Mouse (Mus musculus) neural tube, embryonic 15.5 days (tissue): ENCODE data around the gene Gm6592. TPM values are rescaled to one million over a fixed set of nuclear protein-coding genes. Genes with fewer than 3 reads are reported as not detected.
"Not testable (repeated sequence)": the region's sequence is repeated elsewhere in the genome, so short reads cannot be mapped to it uniquely, and the experiment has no call there.

ENCODE experiments used
- ATAC-seq: fragments of 200-750 bp; cut with Nextera tagmentation; 2 replicates; pipeline ENCODE4 v1.8.0; 2017; ENCODE audit warnings: mild to moderate bottlenecking, moderate TSS enrichment, moderate library complexity; ENCODE audit not compliant: low FRiP score
- H3K27ac ChIP-seq: fragments of 300-500 bp; sonication (generic); replicated peaks from 2 replicates; pipeline ENCODE4 v1.5.1; 2015; ENCODE audit warnings: mild to moderate bottlenecking, inconsistent platforms
- H3K27me3 ChIP-seq: fragments of 300-500 bp; sonication (generic); replicated peaks from 2 replicates; pipeline ENCODE4 v1.6.1; 2015; ENCODE audit warnings: inconsistent platforms
- H3K36me3 ChIP-seq: fragments of 300-500 bp; sonication (generic); 2 replicates; pipeline ENCODE4 v1.6.1; 2015; ENCODE audit warnings: inconsistent platforms
- H3K4me1 ChIP-seq: fragments of 300-500 bp; sonication (generic); 2 replicates; pipeline ENCODE4 v1.6.1; 2015; ENCODE audit warnings: inconsistent platforms
- H3K4me2 ChIP-seq: fragments of 300-500 bp; sonication (generic); 2 replicates; pipeline ENCODE4 v1.6.1; 2015; ENCODE audit warnings: inconsistent platforms, mild to moderate bottlenecking, moderate library complexity
- H3K4me3 ChIP-seq: fragments of 300-500 bp; sonication (generic); replicated peaks from 2 replicates; pipeline ENCODE4 v1.5.1; 2015; ENCODE audit warnings: mild to moderate bottlenecking, inconsistent platforms
- H3K9ac ChIP-seq: fragments of 300-500 bp; sonication (generic); replicated peaks from 2 replicates; pipeline ENCODE4 v1.6.1; 2015; ENCODE audit warnings: mild to moderate bottlenecking, inconsistent platforms
- H3K9me3 ChIP-seq: fragments of 300-500 bp; sonication (generic); replicated peaks from 2 replicates; pipeline ENCODE4 v1.6.1; 2016; ENCODE audit warnings: inconsistent platforms
- WGBS: fragments of 180-500 bp; shearing (Covaris S2); methylation state at CpG from one replicate; pipeline ENCODE4 v1.1.7; 2015; ENCODE audit warnings: mixed read lengths; 5-methylcytosine and 5-hydroxymethylcytosine counted together
- polyA plus RNA-seq: library from polyadenylated mRNA; unstranded; fragments of >200 nt; fragmentation: Nextera tagmentation; extraction: Ambion mirVana; gene quantifications from 2 replicates; pipeline ENCODE4 v1.2.1, GENCODE M21; 2015

The Gm6592 gene
- not detected in 2 replicates for polyA plus RNA-seq

- Histone ChIP-seq H3K4me2 (no peak within 1 kb of the TSS), H3K9me3 (no peaks in the 10 kb centered on the region), H3K36me3 (no peaks in the 10 kb centered on the region), H3K4me3 (no peak within 1 kb of the TSS), H3K27ac (no peak within 1 kb of the TSS), H3K9ac (no peak within 1 kb of the TSS), H3K4me1 (no peaks in the 10 kb centered on the region), H3K27me3 (no peaks in the 10 kb centered on the region)
- WGBS = 66% methylated on average over 1 of the region's 1 CpGs
- ATAC-seq = no peak
Measured at GRCm38 (mm10) chrX:8843694-8844093, at the start of gene Gm6592. Gene Gm6592, plus strand, starts transcription at chrX:8843994.

DNA sequence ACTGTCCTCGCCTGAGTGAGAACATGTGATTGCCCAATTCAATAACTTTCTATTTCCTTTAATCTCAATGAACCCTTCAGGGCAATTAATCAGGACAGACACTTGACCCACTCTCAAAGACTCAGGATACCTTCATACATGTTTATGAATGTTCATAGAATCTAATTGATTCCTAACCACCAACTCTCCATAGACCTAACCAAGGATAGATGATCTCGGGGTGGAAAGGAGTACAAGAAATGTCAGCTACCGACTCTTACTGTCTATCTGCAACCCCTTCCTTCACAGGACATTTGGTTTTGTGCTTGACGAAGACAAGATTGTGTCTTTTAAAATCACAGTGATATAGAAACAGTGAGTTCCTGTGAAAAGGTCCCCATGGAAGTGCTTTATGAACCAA lies 40.4 kb upstream of the Gm6592 start, which contains the start of gene Ssxb5:
Gene Ssxb5 (plus strand): TSS at position 301 of the 400 bp plus-strand sequence.
- not testable (repeated sequence) for ATAC-seq, H3K36me3 ChIP-seq, H3K4me3 ChIP-seq, H3K4me1 ChIP-seq, H3K9me3 ChIP-seq, H3K4me2 ChIP-seq, H3K9ac ChIP-seq, H3K27ac ChIP-seq, H3K27me3 ChIP-seq
- 83% methylated on average over 4 of the region's 4 CpGs for WGBS

DNA sequence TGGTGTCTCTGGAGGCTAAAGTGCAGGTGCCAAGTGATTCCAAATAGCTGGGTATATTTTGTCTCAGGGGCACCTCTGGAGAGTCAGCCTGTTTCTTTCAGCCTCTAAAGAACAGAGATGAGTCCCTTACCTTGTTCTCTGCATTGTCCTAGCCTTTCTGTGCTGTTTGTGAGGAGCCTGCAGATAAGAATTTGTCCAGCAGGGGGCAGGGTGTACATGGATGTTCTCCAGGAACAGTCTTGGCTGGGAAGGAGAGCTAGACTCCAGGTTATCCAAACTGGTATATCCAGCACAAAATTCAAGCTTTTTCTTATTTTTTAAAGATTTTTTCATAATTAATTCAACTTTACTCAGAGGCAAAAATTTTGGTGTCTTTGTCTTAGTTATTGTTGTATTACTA lies 11.8 kb upstream of the Gm6592 start:
- ATAC-seq = no peak
- Histone ChIP-seq H3K9me3 (no peaks in the 10 kb centered on the region), H3K4me3 (no peak overlapping the region), H3K27me3 (no peaks in the 10 kb centered on the region), H3K4me2 (no peak overlapping the region), H3K9ac (no peak overlapping the region), H3K27ac (no peak overlapping the region), H3K36me3 (no peaks in the 10 kb centered on the region), H3K4me1 (no peaks in the 10 kb centered on the region)

DNA sequence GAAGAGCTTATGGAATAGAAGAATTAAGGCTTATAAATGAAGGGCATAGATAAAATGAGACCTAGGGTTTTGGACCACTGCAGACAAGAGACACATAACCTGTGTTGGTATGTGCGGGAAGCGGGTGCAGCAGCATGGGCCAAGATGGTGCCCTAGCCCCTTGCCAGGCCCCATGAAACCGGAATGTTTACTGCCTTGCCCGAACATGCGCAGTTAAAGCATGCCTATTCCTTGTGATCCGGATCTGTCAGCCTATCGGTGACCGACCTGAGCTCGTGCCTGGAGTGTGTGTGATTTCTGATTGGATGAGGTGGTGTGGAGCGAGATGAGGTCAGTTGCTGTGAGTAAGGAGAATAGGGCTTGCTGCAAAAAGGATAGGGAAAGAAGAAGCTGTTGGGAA lies 8.7 kb downstream of the Gm6592 start:
- 94% methylated on average over 10 of the region's 10 CpGs for WGBS
- Histone ChIP-seq H3K27me3 (no peaks in the 10 kb centered on the region), H3K36me3 (no peaks in the 10 kb centered on the region), H3K4me1 (no peaks in the 10 kb centered on the region), H3K27ac (no peak overlapping the region), H3K9ac (no peak overlapping the region), H3K4me2 (no peak overlapping the region), H3K4me3 (no peak overlapping the region), H3K9me3 (no peaks in the 10 kb centered on the region)
- ATAC-seq = no peak

DNA sequence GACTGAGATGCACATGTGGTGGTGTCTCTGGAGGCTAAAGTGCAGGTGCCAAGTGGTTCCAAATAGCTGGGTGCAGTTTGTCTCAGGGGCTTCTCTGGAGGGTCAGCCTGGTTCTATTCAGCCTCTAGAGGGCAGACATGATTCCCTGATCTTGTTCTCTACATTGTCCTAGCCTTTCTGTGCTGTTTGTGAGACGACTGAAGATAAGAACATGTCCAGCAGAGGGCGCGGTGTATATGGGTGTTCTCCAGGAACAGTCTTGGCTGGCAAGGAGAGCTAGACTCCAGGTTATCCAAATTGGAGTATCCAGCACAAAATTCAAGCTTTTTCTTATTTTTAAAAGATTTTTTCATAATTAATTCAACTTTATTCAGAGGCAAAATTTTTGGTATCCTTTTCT lies 20.5 kb downstream of the Gm6592 start:
- not testable (repeated sequence) for H3K4me2 ChIP-seq, ATAC-seq
- 15% methylated on average over 3 of the region's 3 CpGs for WGBS

DNA sequence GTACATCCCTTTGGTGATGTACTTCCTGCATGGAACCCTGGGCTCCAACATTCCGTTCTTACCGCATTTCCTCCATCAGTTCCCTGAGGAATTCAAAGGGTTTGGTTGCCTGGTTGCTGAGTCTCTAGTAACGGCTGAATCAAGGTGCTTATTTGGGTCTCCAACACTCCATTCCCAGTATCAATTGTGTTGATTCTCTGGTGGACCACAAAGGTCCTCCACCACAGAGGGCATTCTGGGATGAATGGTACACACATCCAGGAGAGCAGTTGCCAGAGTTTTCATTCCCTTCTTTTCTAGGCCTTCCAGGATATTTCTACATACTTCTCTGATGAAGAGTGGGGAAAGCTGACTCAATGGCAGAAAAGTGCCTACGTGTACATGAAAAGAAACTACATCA lies 30.2 kb downstream of the Gm6592 start, which contains the start of gene Gm5751:
Gene Gm5751 (plus strand): TSS at position 301 of the 400 bp plus-strand sequence.
- H3K36me3 ChIP-seq, H3K4me2 ChIP-seq, H3K27ac ChIP-seq, H3K27me3 ChIP-seq, H3K9ac ChIP-seq, ATAC-seq, H3K4me3 ChIP-seq, H3K9me3 ChIP-seq, H3K4me1 ChIP-seq: not testable (repeated sequence)
- WGBS = 95% methylated on average over 4 of the region's 4 CpGs

More for the DNA sequence above, 20.5 kb downstream of the Gm6592 start:
- not testable (repeated sequence) for H3K27me3 ChIP-seq, H3K4me3 ChIP-seq, H3K36me3 ChIP-seq, H3K27ac ChIP-seq, H3K4me1 ChIP-seq, H3K9me3 ChIP-seq, H3K9ac ChIP-seq

DNA sequence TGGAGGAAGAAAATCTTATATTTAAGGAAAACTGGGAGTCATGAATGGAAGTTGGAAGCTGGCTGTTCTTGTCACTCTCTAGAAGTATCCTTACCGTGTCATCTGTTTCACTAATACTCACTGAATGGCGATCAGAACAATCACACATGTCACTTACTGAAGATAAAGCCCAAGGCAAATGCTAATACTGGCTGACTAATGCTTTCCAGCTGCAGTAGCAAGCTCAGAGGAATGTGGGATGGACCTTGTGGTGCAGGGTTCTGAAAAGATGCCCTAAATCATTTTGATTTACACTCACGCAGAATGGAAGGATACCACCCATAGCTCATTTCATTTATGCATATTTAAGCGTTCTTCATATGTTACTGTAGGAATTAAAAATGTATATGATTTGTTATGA lies 40.5 kb downstream of the Gm6592 start:
- no peaks in the 10 kb centered on the region for H3K4me1 ChIP-seq
- H3K9ac ChIP-seq = no peak overlapping the region
- no peak overlapping the region for H3K4me2 ChIP-seq
- no peaks in the 10 kb centered on the region for H3K9me3 ChIP-seq
- no peaks in the 10 kb centered on the region for H3K27me3 ChIP-seq
- no peak overlapping the region for H3K27ac ChIP-seq
- ATAC-seq = no peak
- H3K36me3 ChIP-seq = 0 out of 2 replicates have a peak, but pooled peaks cover 3% of the 10 kb centered on the region
- no peak overlapping the region for H3K4me3 ChIP-seq
- WGBS = 70% methylated on average over 4 of the region's 4 CpGs

GRCm38 (mm10) chrX:8891975-8892342 lies 48.2 kb downstream of the Gm6592 start:
- Histone ChIP-seq H3K27ac (peak overlapping the region; percentile 84; the same call in 1 of the 2 replicates), H3K36me3 (0 out of 2 replicates have a peak, but pooled peaks cover 3% of the 10 kb centered on the region), H3K9me3 (no peaks in the 10 kb centered on the region), H3K4me3 (peak overlapping the region; percentile 52), H3K27me3 (no peaks in the 10 kb centered on the region), H3K9ac (peak overlapping the region; percentile 72), H3K4me2 (peak overlapping the region; percentile 61), H3K4me1 (peaks cover 7% of the 10 kb centered on the region; the same call in 1 of the 2 replicates)
- WGBS = 37% methylated on average over 8 of the region's 9 CpGs
- peak; percentile 73 for ATAC-seq

GRCm38 (mm10) chrX:8892343-8893155 lies 48.8 kb downstream of the Gm6592 start, which contains the start of gene B630019K06Rik:
Gene B630019K06Rik, plus strand, starts transcription at chrX:8892382.
- Histone ChIP-seq H3K4me3 (peak within 1 kb of the TSS; percentile 52), H3K9me3 (no peaks in the 10 kb centered on the region), H3K27me3 (no peaks in the 10 kb centered on the region), H3K4me1 (peaks cover 7% of the 10 kb centered on the region; the same call in 1 of the 2 replicates), H3K36me3 (0 out of 2 replicates have a peak, but pooled peaks cover 3% of the 10 kb centered on the region), H3K4me2 (peak within 1 kb of the TSS; percentile 61), H3K27ac (peak within 1 kb of the TSS; percentile 84), H3K9ac (peak within 1 kb of the TSS; percentile 72)
- ATAC-seq = peak; percentile 90
- 26% methylated on average over 59 of the region's 95 CpGs for WGBS

GRCm38 (mm10) chrX:8893182-8893651 lies 49.4 kb downstream of the Gm6592 start:
- no peaks in the 10 kb centered on the region for H3K36me3 ChIP-seq
- H3K9me3 ChIP-seq = no peaks in the 10 kb centered on the region
- 27% methylated on average over 35 of the region's 42 CpGs for WGBS
- peak overlapping the region; percentile 72 for H3K9ac ChIP-seq
- H3K27ac ChIP-seq = peak overlapping the region; percentile 84
- H3K27me3 ChIP-seq = no peaks in the 10 kb centered on the region
- peak; percentile 69 for ATAC-seq
- peak overlapping the region; percentile 52 for H3K4me3 ChIP-seq
- H3K4me2 ChIP-seq = peak overlapping the region; percentile 61
- H3K4me1 ChIP-seq = peaks cover 7% of the 10 kb centered on the region; the same call in 1 of the 2 replicates
